Mouse (Mus musculus): ENCODE results near the gene 4930412O13Rik.
A peak's percentile ranks its signal among the peaks of the same experiment; 100 is the strongest.

Gene 4930412O13Rik

GRCm38 (mm10) chr2:9880271-9880670 is 781 bp upstream of the 4930412O13Rik start:
- DNase-seq (ENCODE audit: low spot score), result no peak

- no peak for DNase-seq (ENCODE audit: low spot score)
Measured at GRCm38 (mm10) chr2:9881611-9882023, 565 bp downstream of the 4930412O13Rik start.

- DNase-seq (ENCODE audit: low spot score), result peak; percentile 52
Measured at GRCm38 (mm10) chr2:9882371-9882925, 1.4 kb downstream of the 4930412O13Rik start.

GRCm38 (mm10) chr2:9882926-9883802 is 2.1 kb downstream of the 4930412O13Rik start:
- no peak for DNase-seq (ENCODE audit: low spot score)

- no peak for DNase-seq (ENCODE audit: low spot score)
Measured at GRCm38 (mm10) chr2:9883803-9884532, 2.9 kb downstream of the 4930412O13Rik start.

- no peak for DNase-seq (ENCODE audit: low spot score)
Measured at GRCm38 (mm10) chr2:9884533-9885216, 3.6 kb downstream of the 4930412O13Rik start.

GRCm38 (mm10) chr2:9885217-9885770 is 4.2 kb downstream of the 4930412O13Rik start:
- DNase-seq (ENCODE audit: low spot score), result no peak

- no peak for DNase-seq (ENCODE audit: low spot score)
Measured at GRCm38 (mm10) chr2:9886031-9886430, 5.0 kb downstream of the 4930412O13Rik start.

GRCm38 (mm10) chr2:9886921-9887610 is 6.0 kb downstream of the 4930412O13Rik start:
- no peak for DNase-seq (ENCODE audit: low spot score)

GRCm38 (mm10) chr2:9887636-9888035 is 6.6 kb downstream of the 4930412O13Rik start:
- DNase-seq (ENCODE audit: low spot score), result no peak

GRCm38 (mm10) chr2:9888913-9889650 is 8.0 kb downstream of the 4930412O13Rik start, which contains the start of gene 9230102O04Rik:
Gene 9230102O04Rik, minus strand, starts transcription at chr2:9889540.
- DNase-seq (ENCODE audit: low spot score), result no peak

GRCm38 (mm10) chr2:9889651-9890183 is 8.7 kb downstream of the 4930412O13Rik start, which contains the start of gene Gata3:
Gene Gata3, minus strand, starts transcription at chr2:9890034.
- no peak for DNase-seq (ENCODE audit: low spot score)

- no peak for DNase-seq (ENCODE audit: low spot score)
Measured at GRCm38 (mm10) chr2:9890251-9890650, 9.2 kb downstream of the 4930412O13Rik start.

- DNase-seq (ENCODE audit: low spot score), result no peak
Measured at GRCm38 (mm10) chr2:9890906-9891305, 9.9 kb downstream of the 4930412O13Rik start.

GRCm38 (mm10) chr2:9892541-9892940 is 11.5 kb downstream of the 4930412O13Rik start:
- no peak for DNase-seq (ENCODE audit: low spot score)

GRCm38 (mm10) chr2:9893272-9893953 is 12.4 kb downstream of the 4930412O13Rik start:
- DNase-seq (ENCODE audit: low spot score), result no peak

GRCm38 (mm10) chr2:9894836-9895593 is 14.0 kb downstream of the 4930412O13Rik start:
- no peak for DNase-seq (ENCODE audit: low spot score)

- DNase-seq (ENCODE audit: low spot score), result no peak
Measured at GRCm38 (mm10) chr2:9896097-9896770, 15.2 kb downstream of the 4930412O13Rik start.
